Mouse (Mus musculus) granulocyte monocyte progenitor cell, adult 5-6 weeks (primary cell): ENCODE results near the gene Gm20721. TPM values are rescaled to one million over a fixed set of nuclear protein-coding genes. Genes with fewer than 3 reads are reported as not detected.

ENCODE experiments used
- ATAC-seq: replicated peaks from 2 replicates; pipeline ENCODE4 v1.8.0; 2016; ENCODE audit warnings: mild to moderate bottlenecking, moderate TSS enrichment, inconsistent platforms; ENCODE audit not compliant: poor library complexity, severe bottlenecking
- total RNA-seq, 2 experiments: library from RNA; stranded (forward) in 1 of 2; stranded (reverse) in 1 of 2; fragments of 200-712, 200-1000 nt in 1 of 2; fragments of >200 nt in 1 of 2; fragmentation: Nextera tagmentation in 1 of 2; gene quantifications; 2 replicates each; pipeline ENCODE4 v1.2.3; 2014 to 2017

The Gm20721 gene
- total RNA-seq, 2 experiments from 2014 or later, result 1.4 TPM; not detected in 1

DNA sequence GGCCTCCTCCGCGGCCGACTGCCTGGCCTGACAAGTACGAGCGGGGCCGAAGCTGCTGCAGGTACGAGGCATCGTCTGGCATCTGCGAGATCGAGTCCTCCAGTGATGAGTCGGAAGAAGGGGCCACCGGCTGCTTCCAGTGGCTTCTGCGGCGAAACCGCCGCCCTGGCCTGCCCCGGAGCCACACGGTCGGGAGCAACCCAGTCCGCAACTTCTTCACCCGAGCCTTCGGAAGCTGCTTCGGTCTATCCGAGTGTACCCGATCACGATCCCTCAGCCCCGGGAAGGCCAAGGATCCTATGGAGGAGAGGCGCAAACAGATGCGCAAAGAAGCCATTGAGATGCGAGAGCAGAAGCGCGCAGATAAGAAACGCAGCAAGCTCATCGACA lies 46.7 kb downstream of the Gm20721 start:
- no peak for ATAC-seq

DNA sequence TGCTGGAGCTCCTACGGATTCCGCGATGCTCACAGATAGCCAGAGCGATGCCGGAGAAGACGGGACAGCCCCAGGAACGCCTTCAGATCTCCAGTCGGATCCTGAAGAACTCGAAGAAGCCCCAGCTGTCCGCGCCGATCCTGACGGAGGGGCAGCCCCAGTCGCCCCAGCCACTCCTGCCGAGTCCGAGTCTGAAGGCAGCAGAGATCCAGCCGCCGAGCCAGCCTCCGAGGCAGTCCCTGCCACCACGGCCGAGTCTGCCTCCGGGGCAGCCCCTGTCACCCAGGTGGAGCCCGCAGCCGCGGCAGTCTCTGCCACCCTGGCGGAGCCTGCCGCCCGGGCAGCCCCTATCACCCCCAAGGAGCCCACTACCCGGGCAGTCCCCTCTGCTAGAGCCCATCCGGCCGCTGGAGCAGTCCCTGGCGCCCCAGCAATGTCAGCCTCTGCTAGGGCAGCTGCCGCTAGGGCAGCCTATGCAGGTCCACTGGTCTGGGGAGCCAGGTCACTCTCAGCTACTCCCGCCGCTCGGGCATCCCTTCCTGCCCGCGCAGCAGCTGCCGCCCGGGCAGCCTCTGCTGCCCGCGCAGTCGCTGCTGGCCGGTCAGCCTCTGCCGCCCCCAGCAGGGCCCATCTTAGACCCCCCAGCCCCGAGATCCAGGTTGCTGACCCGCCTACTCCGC lies 47.3 kb downstream of the Gm20721 start:
- ATAC-seq, result no peak

DNA sequence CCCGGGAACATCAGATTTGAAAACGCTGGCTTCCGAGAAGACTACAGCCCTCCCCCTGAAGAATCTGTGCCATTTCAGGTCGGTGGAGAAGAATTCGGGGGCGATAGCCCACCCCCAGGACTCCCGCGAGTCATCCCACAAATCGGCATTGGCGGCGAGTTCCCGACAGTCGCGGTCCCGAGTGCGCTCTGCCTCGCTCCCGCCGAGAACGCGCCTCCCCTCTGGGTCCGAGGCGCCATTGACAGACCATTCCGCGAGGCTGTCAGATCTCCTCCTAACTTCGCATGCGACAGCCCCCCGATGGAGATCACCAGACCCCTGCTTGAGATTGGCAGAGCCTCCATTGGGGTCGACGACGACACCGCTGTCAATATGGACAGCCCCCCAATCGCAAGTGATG lies 48.0 kb downstream of the Gm20721 start:
- ATAC-seq, result no peak

GRCm38 (mm10) chr2:174297851-174298250 lies 48.7 kb downstream of the Gm20721 start:
- ATAC-seq, result no peak

DNA sequence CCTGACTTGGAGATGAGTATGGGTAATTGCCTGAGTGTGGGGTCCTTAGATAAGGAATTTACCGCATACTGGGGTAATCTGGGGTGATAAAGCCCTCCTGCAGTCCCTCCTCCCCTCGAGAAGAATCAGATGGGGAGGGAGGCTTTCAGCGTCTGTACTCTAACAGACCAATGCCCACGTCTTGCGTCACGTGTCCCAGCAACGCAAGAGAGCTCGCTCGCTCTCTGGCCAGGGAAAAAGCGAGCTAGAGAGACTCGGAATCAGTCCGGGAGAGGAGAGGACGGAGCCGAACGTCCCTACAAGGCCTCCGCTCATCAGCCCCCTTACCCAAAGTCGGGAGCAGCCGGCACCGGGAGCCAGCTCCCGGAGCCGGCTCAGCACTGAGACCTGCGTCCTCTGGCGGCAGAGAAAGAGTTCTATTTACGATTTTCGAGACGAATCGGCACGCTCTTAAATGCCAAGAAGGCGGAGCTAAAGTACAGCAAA lies 49.4 kb downstream of the Gm20721 start:
- peak; percentile 43 for ATAC-seq

- ATAC-seq, result no peak
These were observed 50.5 kb downstream of the Gm20721 start for GRCm38 (mm10) chr2:174295900-174296465.

DNA sequence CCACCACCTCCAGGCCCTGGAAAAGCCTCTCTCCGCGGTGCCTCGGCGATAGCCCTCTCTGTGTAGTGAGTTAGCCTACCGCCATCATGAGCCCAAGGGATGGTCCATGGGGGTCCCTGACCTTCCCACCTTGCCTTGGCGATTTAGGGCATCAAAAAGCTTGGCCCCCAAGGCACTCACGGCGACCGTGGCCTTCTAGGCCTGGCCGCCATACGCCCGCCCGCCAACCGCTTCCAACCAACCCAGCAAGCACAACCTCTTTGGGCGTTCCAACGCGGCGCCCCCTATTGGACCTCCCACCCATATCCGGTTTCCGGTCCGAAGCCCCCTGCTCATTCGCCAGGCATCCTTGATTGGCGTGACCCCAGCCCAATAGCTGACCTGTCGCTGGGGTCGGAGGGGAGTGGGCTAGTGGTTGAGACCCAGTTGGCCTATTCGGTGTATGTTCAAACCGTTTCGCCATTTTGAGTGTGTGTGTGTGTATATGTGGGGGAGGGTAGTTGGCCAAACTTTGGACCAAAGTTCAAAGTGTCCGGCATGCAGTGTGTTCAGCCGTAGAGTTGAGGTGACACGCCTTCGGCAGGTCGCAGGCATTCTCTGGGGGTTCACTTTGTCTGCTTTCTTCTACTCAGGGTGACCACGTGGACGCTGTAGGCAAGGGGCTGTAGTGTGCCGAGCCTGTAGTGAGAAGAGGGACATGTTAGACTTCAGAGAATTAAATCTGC lies 51.2 kb downstream of the Gm20721 start:
- peak; percentile 74 for ATAC-seq

- ATAC-seq, result no peak
These were observed 52.1 kb downstream of the Gm20721 start for GRCm38 (mm10) chr2:174294457-174294856.

- no peak for ATAC-seq
These were observed 54.9 kb downstream of the Gm20721 start for GRCm38 (mm10) chr2:174291662-174292030.

DNA sequence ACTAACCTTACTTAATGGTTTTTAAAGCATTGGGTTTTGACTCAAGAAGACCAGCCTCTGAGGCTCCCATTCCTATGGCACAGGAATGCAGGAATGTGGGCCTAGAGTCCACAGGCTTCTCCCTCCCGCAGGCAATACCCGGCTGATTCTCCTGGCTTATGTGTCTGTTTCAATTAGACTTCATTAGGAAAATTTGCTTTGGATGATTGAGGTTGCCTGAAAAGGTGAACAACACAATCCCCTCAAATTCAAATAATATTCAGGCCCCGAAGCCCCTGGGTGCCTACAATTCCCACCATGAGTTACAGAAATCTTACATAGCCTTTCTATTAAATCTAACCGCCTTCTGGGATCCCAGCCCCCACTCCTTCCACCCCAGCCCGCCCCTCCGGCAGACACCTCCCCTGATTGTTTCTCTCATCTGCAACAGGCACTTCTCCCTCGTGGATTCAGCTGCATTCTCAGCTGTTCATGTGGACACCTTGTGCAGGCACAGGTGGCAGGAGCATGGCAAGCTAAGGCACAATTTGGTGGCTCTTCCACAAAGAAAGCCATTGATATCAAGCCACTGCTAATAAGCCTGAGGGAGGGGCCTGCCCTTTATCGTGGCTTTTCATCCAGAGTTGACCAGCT lies 55.4 kb downstream of the Gm20721 start:
- ATAC-seq, result no peak

DNA sequence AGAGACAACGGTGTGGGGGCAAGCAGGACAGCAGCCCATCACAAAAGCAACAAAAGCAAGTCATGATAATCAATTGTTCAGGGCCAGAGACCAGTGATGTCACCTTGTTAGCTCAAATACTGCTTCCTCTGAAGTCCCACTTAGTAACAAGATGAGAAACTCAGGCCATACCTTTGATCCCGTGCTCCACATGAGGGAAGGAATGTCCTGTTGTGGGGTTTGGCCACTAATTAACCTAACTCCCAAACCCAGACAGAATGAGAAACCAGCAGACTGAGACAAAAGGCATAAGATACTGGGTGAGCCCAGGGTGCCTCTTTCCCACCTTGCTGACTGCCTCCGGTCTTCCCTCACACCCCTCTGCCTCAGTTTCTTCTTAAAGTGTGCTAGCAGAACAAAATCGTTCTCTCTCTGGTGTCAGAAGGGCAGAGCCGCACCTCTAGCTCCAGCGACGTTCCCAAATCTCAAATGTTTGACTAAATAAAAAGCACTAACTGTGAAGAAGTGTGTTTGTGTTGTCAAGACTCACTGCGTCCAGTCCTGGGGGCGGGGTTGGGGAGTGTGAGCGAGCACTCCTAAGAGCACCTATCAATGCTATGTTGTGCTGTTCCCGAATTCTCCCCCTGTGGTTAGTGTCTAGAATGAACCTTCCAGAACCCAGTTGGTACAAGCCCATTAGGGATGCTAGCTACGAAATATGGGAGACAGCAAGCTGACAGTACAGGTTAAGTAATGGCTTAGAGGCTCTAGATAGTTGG lies 57.7 kb downstream of the Gm20721 start:
- no peak for ATAC-seq

DNA sequence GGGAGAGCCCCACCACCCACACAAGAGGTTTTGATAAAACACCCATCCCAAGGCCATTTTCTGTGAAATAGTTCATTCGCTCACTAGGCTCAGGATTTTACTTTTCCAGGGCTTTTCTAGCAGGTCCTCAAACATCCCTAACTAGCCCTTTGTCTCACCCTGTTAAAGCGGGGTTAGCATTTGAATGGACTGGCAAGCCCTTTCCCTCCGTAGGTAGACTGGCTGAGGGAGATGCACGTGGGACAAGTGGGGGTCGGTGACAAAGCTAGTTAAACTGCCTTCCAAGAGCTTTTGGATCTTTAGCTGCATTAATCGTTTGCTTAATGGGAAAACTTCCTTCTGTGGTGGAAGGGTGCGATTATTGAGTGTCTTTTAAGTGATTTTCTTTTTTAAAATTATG lies 58.6 kb downstream of the Gm20721 start:
- no peak for ATAC-seq

- no peak for ATAC-seq
These were observed 60.5 kb downstream of the Gm20721 start for GRCm38 (mm10) chr2:174285921-174286470.

DNA sequence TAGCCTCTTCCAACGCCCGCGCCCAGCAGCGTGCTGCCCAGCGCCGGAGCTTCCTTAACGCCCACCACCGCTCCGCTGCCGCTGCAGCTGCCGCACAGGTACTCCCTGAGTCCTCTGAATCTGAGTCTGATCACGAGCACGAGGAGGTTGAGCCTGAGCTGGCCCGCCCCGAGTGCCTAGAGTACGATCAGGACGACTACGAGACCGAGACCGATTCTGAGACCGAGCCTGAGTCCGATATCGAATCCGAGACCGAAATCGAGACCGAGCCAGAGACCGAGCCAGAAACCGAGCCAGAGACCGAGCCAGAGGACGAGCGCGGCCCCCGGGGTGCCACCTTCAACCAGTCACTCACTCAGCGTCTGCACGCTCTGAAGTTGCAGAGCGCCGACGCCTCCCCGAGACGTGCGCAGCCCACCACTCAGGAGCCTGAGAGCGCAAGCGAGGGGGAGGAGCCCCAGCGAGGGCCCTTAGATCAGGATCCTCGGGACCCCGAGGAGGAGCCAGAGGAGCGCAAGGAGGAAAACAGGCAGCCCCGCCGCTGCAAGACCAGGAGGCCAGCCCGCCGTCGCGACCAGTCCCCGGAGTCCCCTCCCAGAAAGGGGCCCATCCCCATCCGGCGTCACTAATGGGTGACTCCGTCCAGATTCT lies 61.6 kb downstream of the Gm20721 start:
- ATAC-seq, result no peak

GRCm38 (mm10) chr2:174284011-174284410 lies 62.5 kb downstream of the Gm20721 start, which contains the start of gene Gnas:
TSS of gene Gnas (plus strand) at chr2:174284320.
- ATAC-seq, result peak; percentile 60

DNA sequence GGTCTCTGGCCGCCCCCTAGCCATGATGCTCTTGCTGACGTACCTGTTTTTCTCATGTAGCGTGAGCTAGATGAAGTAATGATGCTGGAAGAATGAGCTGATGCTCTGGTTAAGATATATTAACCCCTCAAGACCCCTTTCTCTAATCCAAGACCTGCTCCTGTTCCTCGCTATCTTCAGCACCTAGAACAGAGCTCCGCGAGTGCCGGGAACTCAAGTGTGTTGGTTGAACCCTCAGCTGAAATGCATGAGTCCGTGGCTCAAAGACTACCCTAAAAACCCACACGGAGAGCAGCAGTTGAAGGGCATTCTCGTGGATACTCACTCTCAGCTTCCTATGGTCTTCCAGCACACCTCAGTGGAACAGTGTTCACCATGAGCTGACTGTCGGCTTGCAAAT lies 63.2 kb downstream of the Gm20721 start:
- ATAC-seq, result no peak
